Mouse (Mus musculus): ENCODE measurements around the gene Gng2.

The Gng2 gene

DNA sequence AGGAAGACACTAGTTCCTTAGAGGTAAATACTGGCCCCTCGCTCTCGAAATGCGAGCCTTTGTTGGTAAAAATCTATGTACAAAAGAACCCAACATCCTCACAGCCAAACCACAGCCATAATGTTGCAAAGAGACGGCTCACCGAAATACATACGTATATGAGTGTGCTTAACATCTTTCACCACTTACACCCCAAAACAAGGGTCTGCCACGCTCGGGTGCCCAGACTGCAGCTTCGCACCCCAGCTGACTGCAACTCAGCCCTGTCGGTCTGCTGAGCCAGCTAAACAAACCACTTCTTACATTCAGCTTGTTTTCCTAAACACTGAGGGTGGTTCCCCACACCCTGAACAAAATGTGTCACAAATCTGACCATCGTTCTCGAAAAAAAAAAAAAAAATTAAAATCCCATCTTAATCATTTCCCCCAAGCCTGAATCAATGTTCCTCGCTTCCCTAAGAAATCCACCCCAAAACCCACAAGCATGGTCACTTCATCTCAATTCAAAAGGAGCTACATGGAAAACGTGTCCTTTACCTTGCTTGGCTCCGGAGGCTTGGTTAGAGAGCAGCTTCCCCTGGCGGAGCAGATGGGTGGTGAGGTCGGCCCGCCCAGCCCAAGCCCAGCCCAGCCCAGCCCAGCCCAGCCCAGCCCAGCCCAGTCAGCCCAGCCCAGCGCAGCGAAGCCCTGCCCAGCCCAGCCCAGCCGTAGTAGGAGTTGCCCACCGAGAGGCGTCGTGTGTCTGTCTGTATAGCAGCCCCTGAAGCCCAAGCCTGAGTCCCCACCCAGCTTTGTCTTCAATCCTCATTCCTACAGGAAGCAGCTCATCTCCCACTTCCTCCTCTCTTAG, 781 bp downstream of the Gng2 start:
- peak; percentile 60 to 76 for DNase-seq

DNA sequence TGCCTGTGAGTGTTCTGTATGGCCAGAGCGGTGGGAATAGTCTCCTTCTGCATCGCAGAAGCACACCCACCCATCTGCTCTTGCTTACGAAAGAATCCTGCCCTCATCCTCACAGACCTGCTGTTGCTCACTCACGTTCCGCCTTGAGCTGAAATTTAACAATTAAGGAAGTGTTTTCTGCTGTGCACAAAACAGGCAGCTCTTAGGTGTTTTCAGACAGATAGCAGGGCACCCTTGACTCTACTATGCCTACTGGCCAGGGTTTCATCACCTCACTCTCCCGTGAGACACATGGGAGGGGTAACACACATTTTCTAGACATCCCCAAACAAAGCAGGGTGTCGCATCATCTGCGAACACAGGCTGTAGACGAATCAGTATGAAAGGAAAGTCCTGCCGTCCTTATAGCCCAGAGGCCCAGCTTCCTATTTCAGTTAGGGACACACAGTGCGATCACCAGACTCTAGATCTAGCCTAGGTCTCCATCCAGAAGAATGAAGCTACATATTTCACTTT, 2.4 kb downstream of the Gng2 start:
- DNase-seq, result no peak

DNA sequence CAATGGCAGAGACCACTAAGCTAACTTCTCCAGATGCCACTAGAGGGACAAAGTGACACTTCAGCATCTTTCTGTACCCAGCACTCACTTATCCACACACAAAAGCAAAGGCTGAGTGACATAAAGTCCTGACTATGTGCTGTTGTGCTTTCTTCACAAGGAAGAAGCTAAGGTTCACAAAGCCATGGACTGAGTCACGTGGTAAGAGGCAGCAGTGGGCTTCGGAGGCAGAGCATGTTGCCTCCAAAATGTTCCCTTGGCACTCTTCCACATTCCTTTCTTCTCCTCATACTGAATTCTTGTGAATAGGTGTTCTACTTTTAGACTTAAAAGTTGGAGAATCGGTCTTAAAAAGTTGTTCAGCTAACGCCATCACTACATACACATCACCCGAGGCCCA, 3.0 kb downstream of the Gng2 start:
- no peak for DNase-seq

DNA sequence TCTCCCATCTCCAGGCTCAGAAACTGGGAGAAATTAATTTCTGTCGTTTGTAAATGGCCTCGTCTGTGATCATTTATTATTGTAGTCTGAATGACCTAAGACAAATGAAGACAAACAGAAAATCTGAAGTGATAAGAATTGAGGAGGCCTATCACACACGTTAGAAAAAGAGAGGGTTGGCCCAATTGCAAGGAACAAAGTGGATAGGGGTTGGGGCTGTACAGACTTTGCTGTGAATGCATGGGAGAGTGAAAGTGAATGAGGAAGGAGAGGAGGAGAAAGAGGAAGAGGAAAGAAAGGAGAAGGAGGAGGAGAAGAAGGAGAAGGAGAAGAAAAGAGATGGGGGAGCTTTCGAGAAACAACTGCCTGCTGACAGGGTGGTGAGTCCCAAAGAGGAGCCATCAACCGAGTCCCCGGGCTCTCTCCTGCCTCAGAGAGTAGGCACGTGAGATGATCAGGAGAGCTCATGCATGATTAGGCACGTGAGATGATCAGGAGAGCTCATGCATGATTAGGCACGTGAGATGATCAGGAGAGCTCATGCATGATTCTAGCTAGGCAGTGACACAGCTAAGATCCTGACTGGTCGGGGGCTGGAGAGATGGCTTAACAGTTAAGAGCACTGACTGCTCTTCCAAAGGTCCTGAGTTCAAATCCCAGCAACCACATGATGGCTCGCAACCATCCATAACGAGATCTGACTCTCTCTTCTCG, 5.0 kb downstream of the Gng2 start:
- DNase-seq, result no peak

DNA sequence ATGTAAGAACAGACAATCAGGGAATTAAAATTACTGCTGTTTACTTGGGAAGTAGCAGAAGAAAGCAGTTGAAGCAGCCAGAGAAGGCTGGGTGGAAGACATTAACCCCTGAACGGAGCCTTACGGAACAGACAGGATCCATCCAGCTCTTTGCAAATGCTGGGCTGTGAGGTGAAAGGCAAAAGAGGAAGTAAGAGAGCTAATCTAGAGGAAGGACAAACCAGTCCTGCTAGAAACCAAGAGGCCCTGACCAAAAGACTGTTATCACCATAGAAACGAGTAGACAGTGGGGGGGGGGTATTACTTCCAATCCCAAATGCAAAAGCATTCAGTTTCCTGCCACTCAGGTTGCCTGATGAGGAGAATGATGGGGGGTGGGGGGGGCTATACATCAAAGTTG, 6.6 kb downstream of the Gng2 start:
- DNase-seq, result no peak

DNA sequence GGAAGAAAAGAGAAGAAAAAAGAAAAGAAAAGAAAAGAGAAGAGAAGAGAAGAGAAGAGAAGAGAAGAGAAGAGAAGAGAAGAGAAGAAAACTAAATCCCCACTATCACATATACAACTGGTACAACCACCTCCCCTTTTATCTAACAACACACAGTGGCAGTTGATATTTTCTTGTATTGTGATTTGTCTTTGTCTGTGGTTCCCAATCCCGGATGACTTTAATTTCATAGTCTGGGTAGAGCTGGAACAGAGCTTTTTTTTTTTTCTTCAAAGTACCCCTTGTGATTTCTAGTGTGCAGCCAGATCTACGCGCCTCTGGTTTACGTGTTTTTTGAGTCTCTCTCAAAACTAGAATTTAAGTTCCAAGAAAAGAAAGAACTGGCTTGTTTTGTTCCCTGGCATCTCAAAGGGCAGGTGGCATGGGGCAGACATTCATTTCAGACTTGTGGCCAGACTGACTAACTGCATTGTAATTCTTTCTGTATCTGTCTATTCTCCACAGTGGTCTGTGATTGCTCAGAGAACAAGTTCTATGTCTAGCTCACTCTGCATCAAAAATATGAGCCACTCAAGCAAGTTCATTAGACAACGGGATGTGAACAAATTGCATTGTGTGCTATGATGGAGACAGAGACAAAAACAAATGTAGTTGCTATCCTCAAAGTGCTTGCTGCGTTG, 7.2 kb downstream of the Gng2 start:
- no peak for DNase-seq

DNA sequence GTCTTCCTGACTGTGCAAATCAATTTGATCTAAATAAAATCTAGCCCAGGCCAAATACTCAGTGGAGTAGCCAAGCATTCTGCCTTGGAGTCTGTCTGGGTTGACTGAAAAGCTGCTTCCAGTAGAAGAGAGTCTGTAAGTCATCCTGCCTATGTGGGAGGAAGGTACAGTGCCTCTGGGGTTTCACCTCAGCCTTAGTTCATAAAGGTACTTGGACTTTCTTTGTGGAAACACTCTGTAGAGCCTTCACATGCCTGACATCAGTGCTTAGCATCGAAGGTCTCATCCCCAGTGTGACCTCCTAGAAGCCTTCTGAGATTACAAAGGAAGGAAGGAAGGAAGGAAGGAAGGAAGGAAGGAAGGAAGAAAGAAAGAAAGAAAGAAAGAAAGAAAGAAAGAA, 7.9 kb downstream of the Gng2 start:
- DNase-seq, result no peak

DNA sequence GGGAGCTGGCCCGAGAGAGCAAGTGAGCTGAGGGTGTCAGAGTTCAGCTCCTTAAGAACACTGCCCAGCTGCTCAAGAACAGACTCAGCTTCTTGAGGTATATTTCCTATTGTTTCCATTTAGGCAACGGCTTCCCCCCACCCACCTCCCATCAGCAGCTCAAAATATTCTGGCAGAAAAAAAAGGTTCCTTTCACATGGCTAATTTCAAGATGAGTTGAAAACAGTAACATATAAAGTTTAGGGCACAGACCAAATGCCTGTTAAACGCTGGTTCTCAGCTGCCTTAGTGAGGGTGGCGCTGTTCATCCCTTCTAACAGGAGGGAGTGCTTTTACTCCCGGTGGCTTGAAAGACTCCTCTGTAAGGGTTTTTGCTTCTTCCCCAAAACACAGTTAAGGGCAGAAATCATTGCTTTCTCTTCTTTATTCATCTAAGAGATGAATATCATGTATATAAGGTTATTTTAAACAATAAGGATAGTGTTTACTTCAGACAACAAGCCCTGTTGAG, 8.4 kb downstream of the Gng2 start:
- no peak for DNase-seq

DNA sequence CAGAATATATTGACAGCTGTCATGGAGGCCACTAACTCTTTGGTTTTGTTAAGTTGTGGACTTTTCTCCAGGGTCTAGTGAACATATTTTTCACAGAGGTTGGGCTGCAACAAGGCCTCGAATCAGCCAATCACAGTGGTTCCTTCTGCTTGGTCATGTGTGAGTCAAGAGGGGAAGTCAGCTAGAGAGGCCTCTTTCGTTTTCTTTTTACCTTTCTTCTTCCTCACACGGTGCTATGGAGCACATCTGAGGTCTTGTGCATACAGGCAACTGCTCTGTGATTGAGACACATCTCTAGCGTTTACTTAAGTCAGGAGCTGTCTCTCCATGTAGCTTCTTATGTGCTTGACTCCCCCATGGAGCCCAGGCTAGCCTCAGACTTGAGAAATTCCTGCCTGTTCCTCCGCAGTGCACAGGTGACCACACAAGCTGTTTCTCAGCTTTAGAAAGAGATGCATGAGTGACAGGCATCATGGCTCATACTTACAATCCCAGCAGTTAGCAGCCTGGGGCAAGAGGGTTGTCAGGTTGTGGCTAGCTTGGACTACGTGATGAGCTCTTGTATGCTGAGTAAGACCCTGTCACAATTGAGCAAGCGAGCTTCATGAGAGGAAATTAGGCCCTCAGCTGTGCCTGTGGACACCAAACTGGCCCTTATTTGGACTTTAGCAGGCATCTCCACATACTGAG, 9.0 kb downstream of the Gng2 start:
- no peak for DNase-seq

DNA sequence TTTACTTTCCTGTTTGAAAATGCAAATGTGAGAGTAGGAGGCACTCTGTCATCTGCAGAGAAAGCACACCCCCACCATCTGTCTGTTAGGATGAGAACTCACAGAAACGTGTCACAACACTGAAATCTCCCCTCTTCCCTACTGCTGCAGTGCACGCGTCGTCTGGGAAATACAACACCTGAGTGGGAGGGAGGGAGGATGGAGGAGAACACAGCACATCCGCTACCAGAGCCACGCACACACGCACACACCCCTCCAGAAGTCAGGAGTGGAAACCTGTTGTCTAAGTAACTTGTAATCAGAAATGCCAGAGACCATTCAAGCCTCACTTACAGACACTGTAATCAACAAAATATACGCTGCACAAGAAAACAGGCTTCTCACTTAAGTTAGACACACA, 9.9 kb downstream of the Gng2 start:
- no peak for DNase-seq

DNA sequence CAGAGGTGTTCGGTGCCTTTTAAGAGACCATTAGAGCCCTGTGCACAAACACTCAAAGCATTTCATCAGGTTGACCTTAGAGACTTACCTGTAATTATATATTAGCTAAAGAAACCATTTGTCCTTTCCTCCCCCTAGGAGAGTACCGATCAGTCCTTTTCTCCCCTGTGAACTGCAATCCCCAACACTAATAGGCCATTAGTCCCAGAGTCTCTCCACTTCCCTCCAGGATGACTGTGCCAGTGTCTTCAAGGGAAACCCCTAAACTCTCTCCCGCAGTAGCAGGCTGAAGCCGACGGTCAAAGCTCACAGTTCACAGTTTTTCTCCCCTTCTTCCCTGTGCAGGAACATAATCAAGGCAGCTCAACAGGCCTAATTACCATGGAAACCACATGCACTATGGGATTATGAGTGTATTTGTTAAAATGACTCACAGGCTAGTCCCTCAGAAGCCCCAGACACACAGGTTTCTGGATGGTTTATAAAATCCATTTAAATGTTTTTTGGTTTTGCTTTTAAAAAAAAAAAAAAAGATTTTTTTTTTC, 13.4 kb downstream of the Gng2 start:
- no peak for DNase-seq

DNA sequence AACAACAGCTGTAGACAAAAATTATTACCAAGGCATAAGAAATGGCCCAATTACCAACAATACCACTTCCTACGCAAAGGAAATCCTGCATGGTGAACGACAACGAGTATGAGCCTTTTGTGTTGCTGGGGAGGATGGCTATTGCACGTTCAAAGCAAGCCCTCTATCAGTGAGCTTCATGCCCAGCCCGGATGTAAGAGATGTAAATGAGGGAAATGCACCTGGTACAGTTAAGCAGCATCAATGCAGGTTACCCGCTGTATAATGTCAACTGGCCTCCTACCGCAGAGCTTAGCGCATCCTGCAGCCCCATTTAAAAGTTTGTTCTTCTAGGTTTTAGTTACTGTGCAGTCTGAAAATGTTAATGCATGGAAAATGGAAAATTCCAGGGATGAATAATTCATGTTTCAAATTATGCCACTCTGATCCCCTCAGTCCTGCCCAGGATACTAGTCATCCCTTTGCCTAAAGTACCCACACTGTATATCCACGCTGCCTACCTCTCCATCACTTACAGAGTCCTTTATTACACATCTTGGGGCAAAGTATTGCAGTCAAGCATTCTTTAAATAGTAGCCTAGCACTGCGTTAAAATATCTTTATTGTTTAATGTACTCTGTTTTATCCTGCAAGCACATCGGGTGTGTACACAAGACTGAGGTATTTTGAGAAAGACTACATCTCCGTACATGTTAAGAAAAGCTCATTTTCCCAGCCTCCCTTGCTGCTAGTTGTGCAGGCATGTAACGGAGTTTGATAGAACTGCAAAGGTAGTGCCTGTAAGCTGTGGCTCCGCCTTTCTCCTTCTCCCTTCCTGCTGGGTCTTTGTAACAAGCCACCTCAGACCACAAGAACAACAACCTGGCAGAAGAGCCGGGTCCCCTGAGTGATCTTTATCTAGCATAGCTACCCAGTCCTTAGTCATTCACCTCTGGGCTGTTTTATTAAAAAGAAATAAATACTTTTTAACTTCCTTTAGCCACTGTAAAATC, 15.2 kb downstream of the Gng2 start:
- DNase-seq, result no peak

DNA sequence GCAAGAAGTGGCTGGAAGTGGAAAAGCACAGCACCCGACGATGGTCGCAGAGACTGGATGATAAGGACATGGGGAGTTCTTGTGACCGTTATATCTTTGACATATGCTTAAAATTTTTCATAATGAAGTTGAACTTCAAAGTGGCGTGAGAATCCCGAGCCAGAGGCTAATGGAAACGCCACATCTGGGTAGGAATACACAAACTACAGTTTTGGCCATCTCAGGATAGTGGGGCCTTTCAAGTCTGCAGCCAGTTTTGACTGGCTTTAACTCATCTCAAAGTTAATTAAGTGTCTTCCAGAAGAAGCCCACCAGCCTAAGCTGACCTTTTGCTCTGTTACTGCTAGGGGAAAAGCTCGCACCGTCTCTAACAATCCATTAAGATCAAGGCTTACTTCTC, 17.6 kb downstream of the Gng2 start:
- DNase-seq, result no peak

DNA sequence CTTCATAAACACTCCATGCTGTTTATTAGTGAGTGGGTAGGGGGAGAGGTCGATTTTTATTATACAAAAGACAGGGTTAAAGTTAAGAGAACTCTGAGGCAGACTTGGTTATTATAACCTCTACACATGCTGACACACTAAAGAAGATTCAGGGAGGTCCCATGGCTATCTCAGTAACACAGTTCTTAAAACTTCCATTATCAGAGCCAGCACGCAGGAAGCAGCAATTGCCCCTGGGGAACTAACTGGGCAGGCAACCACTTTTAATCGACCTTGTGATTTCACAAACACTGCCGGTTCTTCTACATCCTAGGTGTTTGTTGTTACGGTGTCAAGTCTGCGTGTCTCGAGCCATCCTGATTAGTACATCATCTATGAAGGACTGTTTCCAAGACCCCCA, 22.4 kb downstream of the Gng2 start:
- DNase-seq, result no peak

DNA sequence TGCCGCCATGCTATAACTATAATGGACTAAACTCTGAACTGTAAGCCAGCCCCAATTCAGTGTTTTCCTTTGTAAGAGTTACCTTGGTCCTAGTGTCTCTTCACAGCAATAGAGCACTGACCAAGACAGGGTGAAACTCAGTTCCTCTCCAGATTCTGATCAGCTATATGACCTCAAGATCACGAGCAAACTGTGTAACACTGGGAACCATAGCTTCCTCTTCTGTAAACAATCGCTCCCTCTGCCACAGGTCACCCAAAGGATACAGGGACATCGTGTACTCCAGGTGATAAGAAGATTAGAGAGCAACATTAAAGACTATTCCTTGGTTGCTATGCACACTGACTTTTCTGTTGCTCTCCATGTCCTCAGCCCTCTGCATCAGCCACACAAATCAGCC, 26.6 kb downstream of the Gng2 start:
- no peak for DNase-seq

DNA sequence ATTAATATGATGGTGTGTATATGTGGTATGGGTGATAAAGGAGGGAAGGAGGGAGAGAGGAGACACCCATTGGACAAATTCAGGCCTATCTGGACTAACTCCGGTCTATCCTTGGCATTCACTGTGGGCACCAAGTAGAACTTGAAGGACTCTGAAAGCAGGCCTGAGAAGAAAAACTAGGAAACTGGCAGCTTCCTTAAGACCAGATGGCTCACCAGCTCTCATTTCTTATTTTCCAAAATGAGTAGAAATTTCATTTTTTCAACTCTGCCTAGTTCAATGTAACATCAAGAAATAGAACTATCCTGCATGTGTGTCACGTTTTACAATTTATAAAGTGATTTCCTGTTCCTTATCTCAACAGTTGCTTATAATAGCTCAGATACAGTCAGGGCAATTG, 28.0 kb downstream of the Gng2 start:
- no peak for DNase-seq

DNA sequence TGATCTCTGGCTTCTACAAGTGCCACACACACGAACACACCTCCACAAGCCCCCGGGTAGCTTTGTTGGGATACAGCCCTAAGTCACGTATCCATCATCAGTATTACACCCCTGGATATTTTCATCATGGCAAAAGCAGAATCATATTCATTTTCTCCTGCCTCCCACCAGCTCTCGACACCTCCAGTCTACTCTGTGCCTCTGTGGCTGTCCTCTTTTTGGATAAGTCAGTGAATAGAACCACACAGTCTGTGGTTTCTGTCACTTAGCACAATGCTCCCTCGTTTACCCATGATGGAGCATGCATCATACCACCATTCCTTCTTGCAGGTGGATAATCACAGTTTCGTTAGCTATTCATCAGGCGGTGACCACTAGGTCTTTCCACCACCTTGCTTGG, 31.2 kb downstream of the Gng2 start:
- no peak for DNase-seq

DNA sequence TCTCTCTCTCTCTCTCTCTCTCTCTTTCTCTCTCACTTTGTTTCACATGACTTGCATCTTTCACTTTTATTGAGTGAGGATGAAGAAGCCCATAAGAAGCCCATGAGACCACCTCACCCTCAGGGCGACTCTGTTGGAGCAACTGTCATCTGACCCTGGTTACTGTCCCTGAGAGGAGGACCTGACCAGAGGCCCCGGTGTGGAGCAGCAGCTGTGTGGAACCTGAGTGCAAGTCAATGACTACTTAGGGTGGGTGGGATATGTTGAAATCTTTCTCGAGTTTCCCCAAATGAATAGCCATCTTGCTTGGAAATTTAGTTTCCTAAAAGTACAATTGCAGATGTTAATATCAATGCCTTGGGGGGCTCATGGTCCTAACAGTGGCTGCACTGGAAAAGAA, 34.7 kb downstream of the Gng2 start:
- DNase-seq, result no peak

DNA sequence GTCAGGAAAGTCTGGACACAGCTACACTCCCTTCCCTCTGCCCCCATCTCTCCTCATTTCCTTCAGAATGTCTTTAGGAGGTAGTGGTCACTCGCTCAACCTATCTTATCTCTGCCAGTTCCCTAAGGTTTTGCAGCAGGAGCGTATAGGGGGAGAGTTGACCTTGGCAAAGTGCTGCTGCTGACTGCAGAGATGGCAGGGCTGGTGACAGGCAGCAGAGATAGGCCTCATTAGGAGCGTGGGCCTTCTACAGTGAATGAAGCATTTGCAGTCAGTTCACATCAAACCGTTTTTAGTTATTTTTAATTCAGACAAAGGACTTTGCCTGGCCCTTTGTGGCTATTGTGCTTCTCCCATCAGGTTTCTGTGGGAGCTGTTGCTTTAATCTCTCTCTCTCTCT, 35.1 kb downstream of the Gng2 start:
- DNase-seq, result no peak

DNA sequence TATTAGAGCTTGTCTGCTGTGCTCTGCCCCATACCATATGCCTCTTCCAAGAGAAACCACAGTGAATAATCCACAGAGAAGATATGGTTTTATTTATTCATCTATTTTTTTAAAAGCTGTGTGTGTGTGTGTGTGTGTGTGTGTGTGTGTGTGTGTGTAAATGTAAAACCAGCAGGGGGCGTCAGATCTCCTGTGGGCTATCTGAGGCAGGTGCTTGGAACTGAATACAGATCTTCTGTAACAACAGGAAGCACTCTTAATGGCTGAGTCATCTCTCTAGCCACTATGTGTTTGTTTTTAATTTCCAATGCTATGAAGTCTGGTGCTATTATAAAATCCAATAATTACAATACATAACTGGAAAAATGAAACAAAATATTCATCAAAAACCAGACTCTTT, 37.4 kb downstream of the Gng2 start:
- DNase-seq, result no peak

DNA sequence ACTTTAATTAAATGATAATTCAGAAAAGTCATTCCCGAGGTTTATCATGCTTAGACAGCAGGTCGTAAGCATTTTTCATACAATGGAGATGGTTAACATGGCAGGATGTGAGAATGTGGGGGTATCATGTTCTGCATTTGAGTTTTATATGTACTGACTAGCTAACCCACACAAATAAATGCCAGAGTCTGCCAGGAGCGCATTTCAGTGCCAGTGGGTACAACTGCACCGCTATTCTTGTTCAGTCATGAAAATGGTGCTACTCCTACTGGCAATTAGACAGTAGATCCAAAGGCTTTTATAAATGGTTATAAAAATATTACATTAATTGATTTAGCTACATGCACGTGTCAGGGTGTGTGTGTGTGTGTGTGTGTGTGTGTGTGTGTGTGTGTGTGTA, 38.9 kb downstream of the Gng2 start:
- no peak for DNase-seq

Data from kidney, postnatal 36 days (tissue).